Mouse (Mus musculus): ENCODE measurements around the gene Bbip1. TPM values are rescaled to one million over a fixed set of nuclear protein-coding genes. Genes with fewer than 3 reads are reported as not detected.
"Not testable (repeated sequence)": the region's sequence is repeated elsewhere in the genome, so short reads cannot be mapped to it uniquely, and the experiment has no call there.

Gene Bbip1
- polyA plus RNA-seq, 1 experiment from 2014 or later, result 139 TPM

GRCm38 (mm10) chr19:53914950-53915349 is 29.5 kb downstream of the Bbip1 start:
- Histone ChIP-seq H3K27ac (no peak overlapping the region), H3K27me3 (no peaks in the 10 kb centered on the region), H3K4me1 (replicated peaks) (no peaks in the 10 kb centered on the region), H3K4me3 (no peak overlapping the region), H3K4me2 (no peak overlapping the region), H3K36me3 (peaks cover 90% of the 10 kb centered on the region), H3K9ac (no peak overlapping the region), H3K9me3 (no peaks in the 10 kb centered on the region)
- WGBS, result 95% methylated on average over 4 of the region's 4 CpGs
- ATAC-seq (ENCODE audit: low FRiP score), result no peak

- H3K4me2 ChIP-seq; H3K9me3 ChIP-seq; H3K27me3 ChIP-seq; H3K4me3 ChIP-seq; H3K9ac ChIP-seq; ATAC-seq (ENCODE audit: low FRiP score); H3K27ac ChIP-seq: not testable (repeated sequence)
- Histone ChIP-seq H3K36me3 (peaks cover 23% of the 10 kb centered on the region), H3K4me1 (replicated peaks) (peaks cover 23% of the 10 kb centered on the region)
Observed at GRCm38 (mm10) chr19:53906703-53907070, 37.7 kb downstream of the Bbip1 start.

GRCm38 (mm10) chr19:53906033-53906702 is 38.3 kb downstream of the Bbip1 start:
- ATAC-seq (ENCODE audit: low FRiP score), result no peak
- H3K4me3 ChIP-seq, result no peak overlapping the region
- peaks cover 23% of the 10 kb centered on the region for H3K4me1 ChIP-seq (replicated peaks)
- 77% methylated on average over 6 of the region's 6 CpGs for WGBS
- no peaks in the 10 kb centered on the region for H3K9me3 ChIP-seq
- H3K27ac ChIP-seq, result no peak overlapping the region
- H3K9ac ChIP-seq, result no peak overlapping the region
- H3K27me3 ChIP-seq, result no peaks in the 10 kb centered on the region
- H3K36me3 ChIP-seq, result peaks cover 20% of the 10 kb centered on the region
- no peak overlapping the region for H3K4me2 ChIP-seq

DNA sequence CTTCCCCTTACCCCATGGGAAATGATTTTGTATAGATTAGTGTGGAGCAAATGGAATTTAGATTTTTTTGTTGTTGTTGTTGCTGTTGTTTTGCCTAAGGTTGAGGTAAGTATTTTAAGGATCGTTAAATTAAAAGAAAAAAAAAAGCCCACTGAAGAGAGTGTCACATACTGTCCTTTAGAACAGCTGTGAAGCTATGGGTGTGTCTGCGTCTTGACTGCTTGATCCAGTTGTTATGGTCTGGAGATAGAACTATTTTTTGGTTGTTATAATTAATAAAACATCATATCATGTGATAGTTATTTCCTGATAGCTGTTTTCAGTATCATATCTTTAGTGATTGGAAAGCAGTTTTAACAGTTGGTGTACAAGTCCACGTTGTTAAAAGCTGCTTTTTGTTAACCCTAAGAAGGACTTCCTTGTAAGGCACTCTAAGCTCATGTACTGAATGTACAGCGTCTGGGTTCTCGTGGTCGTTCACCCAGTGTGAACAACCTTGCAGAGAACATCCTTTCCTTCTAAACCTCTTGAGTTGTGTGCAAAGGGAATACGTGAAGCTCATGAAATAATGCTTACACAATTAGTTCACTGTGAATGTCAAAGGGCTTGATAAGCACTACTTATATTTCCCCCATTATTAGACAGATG is 39.5 kb downstream of the Bbip1 start:
- H3K9me3 ChIP-seq, result no peaks in the 10 kb centered on the region
- no peaks in the 10 kb centered on the region for H3K27me3 ChIP-seq
- ATAC-seq (ENCODE audit: low FRiP score), result no peak
- peak overlapping the region; percentile 93 for H3K9ac ChIP-seq
- H3K4me2 ChIP-seq, result peak overlapping the region; percentile 67
- H3K27ac ChIP-seq, result no peak overlapping the region
- 79% methylated on average over 7 of the region's 7 CpGs for WGBS
- peak overlapping the region; percentile 96 for H3K4me3 ChIP-seq
- peaks cover 23% of the 10 kb centered on the region for H3K4me1 ChIP-seq (replicated peaks)
- peaks cover 9% of the 10 kb centered on the region for H3K36me3 ChIP-seq

DNA sequence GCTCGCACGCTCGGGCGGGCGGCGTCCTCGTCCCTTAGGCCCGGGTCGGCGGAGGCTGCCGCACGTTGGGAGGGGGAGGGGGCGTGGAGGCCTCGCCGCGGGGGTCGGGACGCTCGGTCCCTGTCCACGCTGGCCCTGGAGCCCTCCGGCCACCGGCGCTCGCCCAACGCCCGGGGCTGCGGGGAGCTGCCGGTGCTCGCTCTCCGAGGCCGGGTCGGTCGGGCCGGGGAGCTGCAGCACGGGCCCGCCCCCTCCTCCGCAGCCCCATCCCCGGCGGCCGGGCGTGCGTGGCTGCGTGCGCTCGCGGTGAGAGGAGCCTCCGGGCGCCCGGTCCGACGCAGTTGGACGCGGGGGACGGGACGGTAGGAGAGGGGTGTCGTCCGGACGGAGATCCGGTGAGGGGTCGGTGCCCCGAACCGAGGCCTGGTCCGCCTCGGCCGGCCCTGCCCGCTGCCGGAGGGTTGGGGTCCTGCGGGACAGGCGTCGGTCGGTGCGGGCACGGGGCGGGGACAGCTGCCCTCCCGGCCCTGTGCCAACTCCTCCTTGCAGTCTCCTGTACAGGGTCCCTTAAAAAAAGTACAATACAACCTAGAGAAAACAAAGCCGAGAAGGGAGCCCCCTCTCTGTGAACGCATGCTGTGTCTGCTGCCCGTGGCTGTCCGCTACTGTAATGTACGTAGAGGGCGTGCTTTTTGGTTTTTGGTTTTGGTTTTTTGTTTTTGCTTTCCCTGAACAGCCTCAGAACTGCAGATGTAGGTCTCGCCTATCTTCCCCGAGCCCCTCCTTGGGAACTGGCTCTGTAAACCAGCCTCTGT is 40.7 kb downstream of the Bbip1 start:
- Histone ChIP-seq H3K4me2 (peak overlapping the region; percentile 67), H3K4me1 (replicated peaks) (peaks cover 23% of the 10 kb centered on the region), H3K27me3 (no peaks in the 10 kb centered on the region), H3K9ac (peak overlapping the region; percentile 93), H3K27ac (peak overlapping the region; percentile 94), H3K36me3 (no peaks in the 10 kb centered on the region), H3K9me3 (no peaks in the 10 kb centered on the region), H3K4me3 (peak overlapping the region; percentile 96)
- under 1% methylated on average over 65 of the region's 83 CpGs for WGBS
- ATAC-seq (ENCODE audit: low FRiP score), result peak; percentile 79

DNA sequence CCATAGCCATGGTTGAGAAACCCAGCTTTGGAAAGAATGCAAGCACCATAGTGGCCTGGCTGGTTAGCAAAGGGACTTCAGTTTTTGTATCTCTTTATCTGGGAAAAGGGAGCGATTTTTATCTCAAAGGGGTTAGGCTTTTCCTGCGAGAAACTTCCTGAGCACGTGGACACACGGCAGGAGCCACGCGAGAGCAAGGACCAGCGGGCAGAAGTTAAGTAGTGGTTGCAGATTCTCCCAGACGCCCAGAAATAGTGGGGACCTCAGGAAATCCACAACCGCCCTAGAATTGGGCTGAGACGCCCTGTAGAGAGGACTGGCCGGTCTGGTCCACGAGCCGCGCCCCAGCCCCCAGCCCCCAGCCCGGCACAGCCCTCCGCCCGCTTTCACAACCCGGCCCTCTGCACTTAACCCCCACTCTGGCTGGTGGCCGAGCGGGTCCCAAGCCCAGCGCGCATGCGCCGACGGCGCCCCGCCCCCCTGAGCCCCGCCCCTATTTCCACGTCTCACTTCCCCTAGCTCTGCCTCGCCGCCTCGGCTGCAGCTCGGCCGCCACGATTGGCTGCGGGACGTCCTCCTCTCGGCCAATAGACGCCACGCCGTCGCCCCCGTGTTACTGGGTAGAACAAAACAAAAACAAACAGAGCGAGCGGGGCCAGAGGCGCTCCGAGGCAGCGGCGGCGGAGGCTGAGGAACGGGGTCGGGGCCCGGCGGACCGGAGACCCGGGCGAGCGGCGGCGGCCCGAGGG is 41.5 kb downstream of the Bbip1 start:
- WGBS, result under 1% methylated on average over 56 of the region's 61 CpGs
- H3K9ac ChIP-seq, result peak overlapping the region; percentile 93
- ATAC-seq (ENCODE audit: low FRiP score), result peak; percentile 98

GRCm38 (mm10) chr19:53901931-53902738 is 42.3 kb downstream of the Bbip1 start:
- Histone ChIP-seq H3K4me1 (replicated peaks) (peaks cover 23% of the 10 kb centered on the region), H3K9ac (peak overlapping the region; percentile 93), H3K4me2 (peak overlapping the region; percentile 68), H3K4me3 (peak overlapping the region; percentile 96), H3K36me3 (no peaks in the 10 kb centered on the region), H3K27me3 (no peaks in the 10 kb centered on the region), H3K9me3 (no peaks in the 10 kb centered on the region), H3K27ac (peak overlapping the region; percentile 94)
- ATAC-seq (ENCODE audit: low FRiP score), result no peak
- 61% methylated on average over 15 of the region's 15 CpGs for WGBS

More for the DNA sequence above, 41.5 kb downstream of the Bbip1 start:
- no peaks in the 10 kb centered on the region for H3K36me3 ChIP-seq
- H3K4me3 ChIP-seq, result peak overlapping the region; percentile 96
- no peaks in the 10 kb centered on the region for H3K9me3 ChIP-seq
- peaks cover 23% of the 10 kb centered on the region for H3K4me1 ChIP-seq (replicated peaks)
- H3K27me3 ChIP-seq, result no peaks in the 10 kb centered on the region
- H3K4me2 ChIP-seq, result peak overlapping the region; percentile 68
- peak overlapping the region; percentile 94 for H3K27ac ChIP-seq

DNA sequence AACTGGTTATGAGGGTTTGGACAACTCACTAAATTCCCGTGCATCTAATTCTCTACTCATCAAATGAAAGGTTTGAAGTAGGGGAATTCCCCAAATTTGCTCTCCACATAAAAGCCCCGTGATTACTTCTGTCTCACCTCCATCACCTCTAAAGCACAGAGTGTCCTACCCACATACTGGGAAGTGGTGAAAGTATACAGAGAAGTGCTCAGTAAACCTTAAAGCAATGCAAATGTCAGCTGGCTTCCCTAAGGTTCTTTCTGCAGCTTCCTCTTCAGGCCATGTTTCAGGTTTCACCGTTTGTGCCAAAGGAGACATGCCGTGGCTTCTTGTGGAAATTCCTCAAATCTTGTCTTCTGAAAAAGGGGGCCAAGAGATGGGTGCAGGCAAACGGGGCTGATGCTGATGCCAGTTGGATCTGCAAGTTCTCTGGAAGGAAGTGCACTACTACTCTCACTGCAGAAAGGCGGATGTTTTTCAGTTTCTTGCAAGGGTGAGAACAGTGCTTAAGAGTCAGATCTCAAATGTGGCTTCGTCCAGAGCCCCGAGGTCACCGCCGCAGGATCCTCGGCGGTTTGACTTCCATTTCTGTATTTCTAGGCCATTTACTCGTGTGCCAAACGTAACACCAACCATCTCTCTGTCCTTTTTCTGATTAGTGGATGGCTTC is 44.4 kb downstream of the Bbip1 start:
- H3K9me3 ChIP-seq, result no peaks in the 10 kb centered on the region
- H3K4me2 ChIP-seq, result no peak overlapping the region
- no peak overlapping the region for H3K4me3 ChIP-seq
- peaks cover 15% of the 10 kb centered on the region for H3K4me1 ChIP-seq (replicated peaks)
- H3K36me3 ChIP-seq, result no peaks in the 10 kb centered on the region
- ATAC-seq (ENCODE audit: low FRiP score), result no peak
- WGBS, result 88% methylated on average over 14 of the region's 14 CpGs
- H3K27me3 ChIP-seq, result no peaks in the 10 kb centered on the region
- no peak overlapping the region for H3K27ac ChIP-seq
- H3K9ac ChIP-seq, result no peak overlapping the region

DNA sequence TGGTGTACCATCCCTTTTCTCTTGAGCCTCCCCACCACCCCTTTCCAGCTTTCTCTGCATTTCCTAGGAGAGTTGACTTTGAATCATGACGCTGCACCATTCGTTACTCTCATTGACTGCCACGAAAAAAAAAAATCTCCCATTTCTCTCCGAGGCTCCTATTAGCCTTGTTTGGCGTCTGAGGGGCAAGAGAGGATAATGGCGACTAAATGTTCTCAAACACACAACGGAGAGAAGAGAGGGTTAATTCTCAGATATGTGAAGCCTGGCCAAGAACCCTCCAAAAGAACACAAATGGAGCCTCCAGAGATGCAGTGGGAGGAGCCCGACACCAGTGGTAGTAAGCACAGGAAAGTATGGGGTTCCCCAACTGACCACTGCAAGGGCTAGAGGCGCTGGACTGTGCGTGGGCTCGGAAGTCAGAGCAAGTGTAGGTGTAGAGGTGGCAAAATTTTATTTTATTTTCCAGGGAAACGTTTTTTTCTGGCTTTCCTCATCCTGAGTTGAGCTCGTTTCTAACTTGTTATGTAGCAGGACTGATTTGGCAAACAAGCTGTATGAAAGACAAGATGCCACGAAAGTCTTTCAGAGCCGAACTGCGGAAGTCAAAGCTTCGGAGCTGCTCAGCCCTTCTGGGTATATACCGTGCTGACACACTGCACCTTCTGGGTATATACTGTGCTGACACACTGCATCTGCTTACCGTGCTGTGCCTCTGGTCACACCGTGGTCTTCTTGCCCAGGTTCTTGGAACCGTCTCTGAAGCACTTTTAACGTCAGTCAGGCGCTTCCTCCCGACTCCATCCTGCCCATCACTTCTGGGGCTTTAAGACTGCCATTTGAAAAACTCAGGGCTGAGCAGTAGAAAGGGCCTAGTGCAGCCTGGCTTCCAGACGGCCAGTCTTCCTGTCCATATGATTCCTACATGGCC is 45.2 kb downstream of the Bbip1 start:
- H3K9me3 ChIP-seq, result no peaks in the 10 kb centered on the region
- H3K27me3 ChIP-seq, result no peaks in the 10 kb centered on the region
- no peaks in the 10 kb centered on the region for H3K36me3 ChIP-seq
- no peak overlapping the region for H3K9ac ChIP-seq
- 86% methylated on average over 25 of the region's 25 CpGs for WGBS
- H3K27ac ChIP-seq, result no peak overlapping the region
- no peak for ATAC-seq (ENCODE audit: low FRiP score)
- no peak overlapping the region for H3K4me2 ChIP-seq
- peaks cover 8% of the 10 kb centered on the region for H3K4me1 ChIP-seq (replicated peaks)
- H3K4me3 ChIP-seq, result no peak overlapping the region

- WGBS, result 75% methylated on average over 4 of the region's 4 CpGs
- Histone ChIP-seq H3K36me3 (no peaks in the 10 kb centered on the region), H3K27me3 (no peaks in the 10 kb centered on the region), H3K9ac (no peak overlapping the region), H3K4me3 (no peak overlapping the region), H3K27ac (no peak overlapping the region), H3K4me1 (replicated peaks) (peaks cover 11% of the 10 kb centered on the region), H3K9me3 (no peaks in the 10 kb centered on the region), H3K4me2 (no peak overlapping the region)
- no peak for ATAC-seq (ENCODE audit: low FRiP score)
Observed at GRCm38 (mm10) chr19:53898498-53898897, 45.9 kb downstream of the Bbip1 start.

Measured in hindbrain, embryonic 13.5 days (tissue).